Mouse (Mus musculus) thymus, postnatal 0 days (tissue): ENCODE measurements around the gene Gm6676. TPM values are rescaled to one million over a fixed set of nuclear protein-coding genes. Genes with fewer than 3 reads are reported as not detected.
"Not testable (repeated sequence)": the region's sequence is repeated elsewhere in the genome, so short reads cannot be mapped to it uniquely, and the experiment has no call there.

Source experiments
- DNase-seq: peaks from one replicate; pipeline ENCODE4 v3.0.0-alpha.2; 2015; ENCODE audit warnings: low spot score
- polyA plus RNA-seq: library from polyadenylated mRNA; unstranded; fragments of >200 nt; fragmentation: Nextera tagmentation; extraction: Ambion mirVana; gene quantifications from 2 replicates; pipeline ENCODE4 v1.2.1, GENCODE M21; 2015

Gene Gm6676
- polyA plus RNA-seq: not detected in 2 replicates

GRCm38 (mm10) chr14:7125312-7125711 is at the start of gene Gm6676:
Gm6676 (minus strand) TSS chr14:7125412.
- DNase-seq: not testable (repeated sequence)

GRCm38 (mm10) chr14:7174483-7174971 is 49.3 kb upstream of the Gm6676 start, which contains the start of gene Gm3512:
Gm3512 (minus strand) TSS chr14:7174533.
- not testable (repeated sequence) for DNase-seq

GRCm38 (mm10) chr14:7105124-7105802 is 19.9 kb downstream of the Gm6676 start:
- DNase-seq: peak; percentile 7

DNA sequence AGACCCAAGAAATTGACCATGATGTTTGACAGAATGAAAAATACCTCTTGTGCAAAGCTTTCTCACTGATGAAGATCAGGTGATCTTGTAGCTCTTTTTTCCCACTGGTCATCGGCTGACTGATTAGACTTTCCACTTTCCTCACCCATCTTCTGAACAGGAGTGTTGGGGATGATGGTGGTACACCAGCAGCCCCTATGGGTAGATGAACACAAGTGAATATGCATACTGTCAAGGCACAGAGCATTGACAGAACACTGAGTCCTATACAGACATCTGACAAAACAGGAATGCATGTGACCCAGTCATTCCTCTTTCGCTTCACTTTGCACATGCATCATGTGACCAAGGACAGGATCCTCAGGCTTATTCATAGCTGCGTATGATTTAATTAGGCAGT is 24.7 kb downstream of the Gm6676 start, which contains the start of gene Gm3696:
TSS of gene Gm3696 (minus strand) at position 101 of the 400 bp plus-strand sequence.
- not testable (repeated sequence) for DNase-seq

Other genes with a start within 250 kb of the Gm6676 start
- 0.09 and 0.20 TPM in 2 replicates for gene Gm3667, start 235.4 kb downstream of the Gm6676 start, polyA plus RNA-seq
- gene Gm6356, start 151.6 kb downstream of the Gm6676 start, polyA plus RNA-seq: 0.13 TPM in 1 of 2 replicates, not detected in the other
- 0.23 and 0.52 TPM in 2 replicates for gene Gm10406, start 98.0 kb downstream of the Gm6676 start, polyA plus RNA-seq
- gene Gm3685, start 80.4 kb downstream of the Gm6676 start, polyA plus RNA-seq: not detected in 2 replicates
- gene Gm3696, start 24.8 kb downstream of the Gm6676 start, polyA plus RNA-seq: 0.62 and 0.71 TPM in 2 replicates
- 1.1 and 1.3 TPM in 2 replicates for gene Gm3512, start 49.1 kb upstream of the Gm6676 start, polyA plus RNA-seq
- gene Gm16434, start 69.1 kb upstream of the Gm6676 start, polyA plus RNA-seq: not detected in 2 replicates
- not detected in 2 replicates for gene Gm3727, start 139.3 kb upstream of the Gm6676 start, polyA plus RNA-seq
- 0.52 and 0.60 TPM in 2 replicates for gene Gm3739, start 189.6 kb upstream of the Gm6676 start, polyA plus RNA-seq
- gene Gm5797, start 207.0 kb upstream of the Gm6676 start, polyA plus RNA-seq: 0.29 TPM in 1 of 2 replicates, not detected in the other
- gene Gm8374, start 239.7 kb upstream of the Gm6676 start, polyA plus RNA-seq: not detected in 2 replicates